Mouse (Mus musculus) G1E-ER4 (cell line): ENCODE data around the gene Atrnl1. TPM values are rescaled to one million over a fixed set of nuclear protein-coding genes. Genes with fewer than 3 reads are reported as not detected.

ENCODE experiments used
- GATA1 ChIP-seq: IDR thresholded peaks from one replicate; pipeline ENCODE4 v1.8.0; 2012; ENCODE audit warnings: low read length, inconsistent platforms
- polyA plus RNA-seq: library from polyadenylated mRNA; stranded (reverse); fragments of >175 nt; gene quantifications from 2 replicates; pipeline ENCODE4 v1.2.3, GENCODE M21; 2012

The Atrnl1 gene
- polyA plus RNA-seq, 1 experiment, result 0.65 TPM

DNA sequence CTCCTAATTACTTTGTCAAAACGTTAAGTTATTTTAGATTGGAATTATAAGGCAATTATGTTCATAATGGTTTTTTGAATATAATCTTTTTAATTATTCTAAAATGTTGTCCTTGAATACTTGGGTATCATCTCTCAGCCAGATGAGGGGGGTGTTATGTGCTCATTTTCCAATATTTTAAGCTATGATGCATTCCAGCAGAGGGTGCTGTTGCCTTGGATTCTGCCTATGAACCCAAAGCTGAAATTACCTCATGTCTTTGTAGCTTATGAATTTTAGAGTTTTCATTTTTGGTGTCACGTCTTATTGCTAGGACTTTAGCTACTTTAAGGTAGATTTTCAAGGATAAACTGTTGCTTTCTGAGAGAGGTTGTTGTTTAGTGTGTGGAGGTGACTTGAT is 44.2 kb downstream of the Atrnl1 start:
- no peak for TF ChIP-seq GATA1

DNA sequence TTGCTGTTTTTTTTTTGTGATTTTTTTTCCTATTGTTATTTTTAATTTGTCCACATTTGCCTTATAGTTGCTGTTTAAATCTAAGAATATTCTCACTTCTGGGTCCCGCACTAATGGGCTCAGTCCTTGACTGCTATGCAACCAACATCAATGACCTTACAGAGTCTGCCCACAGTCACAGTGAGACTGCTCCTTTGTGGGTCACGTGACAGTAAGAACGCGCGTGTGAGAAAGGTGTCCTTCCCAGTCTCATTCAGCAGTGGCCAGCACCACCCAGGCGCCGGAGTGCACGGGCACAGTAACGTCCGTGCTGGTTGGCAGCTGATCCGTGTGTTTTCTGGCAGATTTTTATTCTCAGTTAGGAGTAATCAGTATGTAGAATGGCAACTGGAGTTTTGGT is 44.7 kb downstream of the Atrnl1 start:
- no peak for TF ChIP-seq GATA1

DNA sequence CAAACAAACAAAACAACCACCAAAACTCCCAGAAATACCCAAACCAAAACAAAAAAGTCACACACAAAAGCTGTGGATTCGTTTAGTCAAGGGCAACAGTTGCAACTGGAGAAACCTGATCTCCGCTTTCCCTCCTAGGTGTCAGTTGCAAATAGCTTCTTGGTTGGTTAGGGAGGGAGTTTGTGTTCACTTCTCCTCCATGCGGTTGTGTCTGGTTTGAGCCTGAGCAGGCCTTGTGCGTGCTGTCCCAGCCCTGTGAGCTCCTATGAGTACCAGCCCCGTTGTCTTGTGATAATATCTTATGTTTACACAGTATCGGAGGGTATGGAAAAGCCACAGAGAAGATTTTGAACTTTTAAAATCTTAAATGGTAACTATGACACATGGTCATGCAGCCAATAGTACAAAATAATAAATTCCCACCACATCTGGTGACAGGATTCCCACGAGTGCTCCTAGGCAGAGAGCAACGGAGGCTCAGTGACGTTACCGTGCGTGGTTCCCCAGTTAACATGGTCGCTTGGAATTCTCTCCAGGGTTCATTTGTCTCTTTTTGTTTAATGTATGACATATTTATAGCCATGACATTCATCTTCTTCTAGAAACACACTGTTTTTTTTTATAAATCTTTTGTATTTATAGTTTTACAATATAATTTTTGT is 46.7 kb downstream of the Atrnl1 start:
- TF ChIP-seq GATA1, result no peak

DNA sequence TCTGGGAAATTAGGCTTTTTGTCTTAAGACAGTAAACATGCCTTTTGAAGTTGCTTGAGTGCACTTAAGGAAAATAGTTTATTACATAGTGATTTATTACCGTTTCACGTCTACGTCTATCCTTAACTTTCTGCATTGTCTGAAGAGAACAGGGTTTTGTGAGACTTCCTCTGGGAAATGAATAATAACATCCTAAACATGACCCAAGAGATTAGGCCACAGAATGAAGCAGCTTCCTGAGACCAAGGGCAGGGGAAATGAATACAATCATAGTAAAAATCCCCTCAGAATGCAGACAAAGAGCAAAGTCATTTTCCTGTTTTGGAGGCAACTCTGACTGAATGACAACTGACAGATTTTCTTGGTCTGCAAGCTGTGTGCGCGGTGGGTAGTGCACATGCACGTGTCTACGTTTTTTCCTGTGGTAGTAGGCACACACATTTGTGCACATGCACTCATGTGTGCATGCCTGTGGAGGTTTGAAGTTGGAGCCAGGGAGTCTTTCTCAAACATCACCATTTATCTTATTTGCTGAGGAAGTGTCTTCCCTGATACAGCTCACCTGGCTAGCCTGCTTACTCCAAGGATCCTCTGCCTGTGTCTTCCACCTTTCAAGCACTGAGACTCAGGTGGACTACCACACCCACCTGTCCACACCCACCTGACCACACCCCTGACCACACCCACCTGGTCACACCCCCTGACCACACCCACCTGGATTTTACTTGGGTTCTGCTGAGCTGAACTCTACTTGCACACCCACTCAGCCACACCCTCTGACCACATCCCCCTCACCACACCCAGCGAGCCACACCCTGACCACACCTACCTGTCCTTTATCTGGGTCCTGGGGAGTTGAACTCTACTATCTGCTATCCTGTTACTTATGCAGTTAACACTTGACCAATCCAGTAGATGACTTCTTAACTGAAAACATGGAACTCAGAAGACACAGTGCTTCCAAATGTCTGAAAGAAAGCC is 47.6 kb downstream of the Atrnl1 start:
- TF ChIP-seq GATA1, result no peak

DNA sequence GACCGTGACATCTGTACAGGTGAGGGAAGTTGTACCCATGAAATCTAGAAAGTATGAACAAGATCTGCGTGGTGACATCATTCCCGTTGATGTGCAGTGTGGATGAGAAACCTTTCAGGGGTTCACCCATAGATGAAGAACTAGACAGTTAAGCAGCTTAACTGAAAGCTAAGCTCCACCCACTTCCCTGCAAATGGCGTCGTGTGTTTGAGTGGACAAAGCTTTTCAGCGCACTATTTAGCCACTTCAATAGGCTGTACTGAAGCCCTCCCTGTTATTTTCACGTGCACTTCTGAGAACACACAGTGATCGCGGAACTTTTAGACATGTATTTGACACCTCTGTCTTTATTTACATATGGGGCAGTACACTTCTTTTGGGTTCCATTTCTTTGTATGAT is 56.2 kb downstream of the Atrnl1 start:
- no peak for TF ChIP-seq GATA1

DNA sequence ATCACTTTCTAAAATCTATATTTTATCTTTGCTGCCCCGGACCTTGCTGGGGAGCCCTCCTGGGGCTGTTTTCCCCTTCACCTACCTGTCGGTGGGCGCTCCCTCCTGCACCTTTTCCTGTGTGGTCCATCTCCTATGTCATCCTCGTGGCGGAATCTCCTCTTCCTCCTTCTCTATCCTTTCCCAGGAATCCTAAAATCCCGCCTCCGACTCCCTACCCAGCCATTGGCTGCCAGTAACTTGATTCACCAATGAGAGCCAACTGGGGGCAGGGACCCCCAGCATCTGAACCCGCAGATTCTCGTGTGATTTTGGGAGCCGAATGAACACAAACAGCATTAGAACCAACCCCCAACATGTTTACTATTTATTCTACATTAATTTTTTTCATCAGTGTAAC is 57.1 kb downstream of the Atrnl1 start:
- TF ChIP-seq GATA1, result no peak

DNA sequence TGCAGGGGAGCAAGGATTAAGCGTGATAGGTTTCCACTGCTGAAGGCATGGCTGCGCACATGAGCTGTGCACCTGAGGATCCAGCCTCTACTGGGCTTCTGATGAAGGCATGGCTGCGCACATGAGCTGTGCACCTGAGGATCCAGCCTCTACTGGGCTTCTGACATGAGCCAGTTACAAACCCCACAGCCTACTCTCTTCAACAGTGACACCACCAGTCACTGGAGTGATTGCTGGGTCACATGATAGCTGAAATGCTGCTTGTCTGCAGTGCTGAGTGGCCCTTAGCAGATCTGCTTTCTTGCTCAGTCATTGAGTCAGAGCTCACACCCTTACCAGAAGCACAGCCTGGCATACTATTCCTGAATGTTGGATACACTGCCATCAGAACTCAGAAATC is 68.6 kb downstream of the Atrnl1 start:
- no peak for TF ChIP-seq GATA1

DNA sequence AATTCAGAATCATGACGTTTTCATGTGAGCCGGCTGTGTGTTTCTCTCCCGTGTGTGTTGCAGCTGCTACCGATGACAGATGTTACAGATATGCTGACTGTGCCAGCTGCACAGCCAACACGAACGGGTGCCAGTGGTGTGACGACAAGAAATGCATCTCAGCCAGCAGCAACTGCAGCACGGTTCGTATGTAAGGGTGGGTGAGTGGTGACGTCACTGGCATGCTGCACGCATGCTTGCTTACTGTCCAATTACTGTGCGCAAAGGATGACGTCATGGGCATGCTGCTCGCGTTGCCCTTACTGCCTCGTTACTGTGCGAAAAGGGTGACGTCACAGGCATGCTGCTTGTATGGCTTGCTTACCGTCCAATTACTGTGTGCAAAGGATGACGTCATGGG is 75.8 kb downstream of the Atrnl1 start:
- TF ChIP-seq GATA1, result no peak

DNA sequence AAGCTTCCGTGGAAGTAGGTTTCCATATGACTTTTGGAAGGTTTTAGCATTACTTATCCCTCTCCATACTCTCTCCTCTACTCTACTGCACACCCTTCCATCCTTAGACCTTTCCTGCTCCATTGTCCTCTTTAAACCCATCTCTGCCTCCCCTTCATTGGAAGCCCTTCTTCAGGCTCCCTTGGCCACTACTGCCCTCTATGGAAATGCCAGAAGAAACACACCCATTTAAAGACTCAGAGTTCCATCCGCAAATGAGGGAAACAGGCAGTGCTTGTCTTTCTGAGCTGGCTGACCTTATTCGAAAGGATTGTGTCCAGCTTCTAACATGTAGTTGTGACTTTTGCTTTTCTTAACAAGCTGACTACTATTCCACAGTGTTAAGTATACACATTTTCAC is 81.7 kb downstream of the Atrnl1 start:
- no peak for TF ChIP-seq GATA1

DNA sequence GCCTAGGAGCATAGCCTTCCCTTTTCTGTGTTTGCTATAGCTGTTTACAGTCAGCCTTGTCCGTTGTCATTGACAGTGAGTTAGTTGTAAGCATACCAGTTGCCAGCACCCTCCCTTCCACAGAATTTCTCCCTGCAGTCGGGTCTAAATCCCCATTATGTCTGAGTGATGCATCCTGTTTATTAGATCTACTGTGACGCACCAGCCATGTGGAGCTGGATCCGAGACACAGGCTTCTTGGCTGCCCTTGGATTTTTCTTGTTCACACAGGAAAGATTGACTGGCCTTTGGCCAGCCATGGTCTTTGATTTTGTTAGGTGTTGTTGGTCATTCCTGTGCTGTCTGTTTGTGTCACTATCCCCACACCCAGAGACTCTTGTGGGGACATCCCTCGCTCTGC is 102.3 kb downstream of the Atrnl1 start:
- TF ChIP-seq GATA1, result no peak

DNA sequence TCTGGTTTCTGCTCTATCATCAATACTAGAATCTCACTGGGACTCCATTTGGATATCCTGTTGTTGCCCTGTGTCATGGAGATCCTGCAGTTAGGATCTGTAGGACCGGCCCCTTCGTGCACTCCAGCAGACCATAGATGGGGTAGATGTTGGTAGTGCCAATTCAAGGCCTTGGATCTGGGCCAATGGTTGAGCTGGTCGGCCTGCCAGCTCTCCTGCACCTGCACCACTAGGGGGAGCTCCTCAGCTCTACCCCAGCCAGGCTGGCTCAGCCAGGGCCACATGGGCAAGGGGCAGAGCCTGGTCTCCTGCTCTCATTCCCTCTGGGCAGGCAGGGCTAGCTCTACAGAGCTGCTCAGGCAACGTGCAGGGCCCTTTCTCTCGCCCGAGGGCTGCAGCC is 114.1 kb downstream of the Atrnl1 start:
- TF ChIP-seq GATA1, result no peak

DNA sequence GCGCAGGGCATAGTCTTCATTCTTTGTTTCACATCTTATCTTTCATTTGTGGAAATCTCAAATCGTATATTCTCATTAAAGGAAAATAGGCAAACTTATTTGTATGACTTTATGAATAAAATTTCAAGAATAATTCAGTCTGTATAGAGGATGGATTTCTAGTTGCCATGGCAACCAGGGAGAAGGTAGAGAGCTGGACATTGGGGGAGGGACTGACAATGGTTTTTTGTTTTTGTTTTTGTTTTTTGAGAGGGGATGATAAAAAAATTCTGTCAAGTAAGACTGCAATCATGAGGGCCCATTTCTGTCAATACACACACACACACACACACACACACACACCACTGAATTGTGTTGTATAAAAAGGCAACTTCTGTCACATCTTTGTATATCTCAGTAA is 114.5 kb downstream of the Atrnl1 start:
- no peak for TF ChIP-seq GATA1

DNA sequence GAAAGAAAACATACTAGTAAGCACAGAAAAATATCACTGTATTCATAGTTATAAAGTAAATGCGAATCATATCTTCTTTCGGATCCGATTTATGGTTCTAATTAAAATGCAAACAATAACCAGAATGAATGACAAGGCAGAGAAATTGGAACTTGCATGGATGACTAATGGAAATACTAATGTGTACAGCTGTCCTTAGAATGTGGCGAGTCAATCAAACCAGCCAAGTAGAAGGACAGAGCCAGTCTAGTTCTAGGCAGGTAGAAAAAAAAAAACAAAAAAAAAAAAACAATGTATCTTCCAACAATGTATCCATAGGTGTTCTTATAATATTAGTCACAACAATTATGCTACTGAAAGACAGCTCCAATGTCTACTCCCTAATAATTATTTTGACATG is 116.2 kb downstream of the Atrnl1 start:
- no peak for TF ChIP-seq GATA1

DNA sequence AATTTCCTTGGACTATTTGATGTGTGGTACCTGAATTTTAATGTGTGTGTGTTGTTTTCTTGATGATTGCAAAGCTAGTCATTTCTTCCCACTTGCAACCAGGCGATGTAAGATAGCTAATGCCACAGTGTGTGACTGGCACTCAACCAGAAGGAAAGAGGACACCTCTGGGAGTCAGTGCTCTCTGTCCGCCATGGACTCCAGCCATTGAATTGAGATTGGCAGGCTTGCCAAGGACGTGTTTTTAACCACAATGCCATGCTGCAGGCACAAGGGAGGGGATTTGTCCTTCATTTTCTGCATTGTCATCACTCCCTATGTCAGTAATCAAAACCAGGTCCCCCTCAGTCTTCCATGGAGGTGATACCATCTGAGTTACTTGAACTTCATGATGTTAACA is 126.6 kb downstream of the Atrnl1 start:
- TF ChIP-seq GATA1, result no peak

DNA sequence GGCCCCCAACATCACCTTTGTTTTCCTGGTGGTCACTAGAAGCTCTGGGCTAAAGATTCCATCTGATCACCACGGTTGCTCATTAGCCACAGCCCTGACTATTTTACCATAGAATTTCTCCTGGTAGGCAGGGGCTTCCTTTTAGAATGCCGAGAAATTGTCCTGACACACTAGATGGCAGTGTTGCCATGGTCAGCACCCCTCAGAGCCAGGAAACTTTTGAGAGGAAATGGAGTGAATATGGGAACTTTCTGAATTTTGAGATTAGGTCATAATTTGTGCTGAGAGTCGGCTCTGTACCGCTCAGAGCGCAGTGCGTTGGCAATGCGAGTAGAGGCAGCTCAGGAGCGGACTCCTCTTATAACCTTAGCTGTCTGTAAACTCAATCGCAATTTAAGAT is 134.7 kb downstream of the Atrnl1 start:
- no peak for TF ChIP-seq GATA1

DNA sequence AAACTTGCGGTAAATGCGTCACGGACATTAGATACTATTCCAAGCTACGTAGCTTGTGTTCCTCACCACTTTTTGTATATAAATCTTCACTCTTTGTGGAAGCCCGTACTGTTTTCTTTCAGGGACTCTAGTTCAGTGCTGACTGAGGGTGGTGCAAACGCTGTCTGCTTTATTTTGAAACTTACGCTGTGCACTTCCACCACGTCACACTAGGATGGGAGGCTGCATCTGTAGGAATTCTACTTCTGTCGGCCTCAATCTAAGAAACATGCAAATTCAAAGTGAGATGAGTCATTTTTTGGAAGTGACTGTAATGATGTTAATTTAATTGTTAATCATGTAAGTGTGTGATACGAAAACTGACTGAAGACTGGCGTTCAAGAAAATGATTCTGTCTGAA is 135.7 kb downstream of the Atrnl1 start:
- TF ChIP-seq GATA1, result no peak

DNA sequence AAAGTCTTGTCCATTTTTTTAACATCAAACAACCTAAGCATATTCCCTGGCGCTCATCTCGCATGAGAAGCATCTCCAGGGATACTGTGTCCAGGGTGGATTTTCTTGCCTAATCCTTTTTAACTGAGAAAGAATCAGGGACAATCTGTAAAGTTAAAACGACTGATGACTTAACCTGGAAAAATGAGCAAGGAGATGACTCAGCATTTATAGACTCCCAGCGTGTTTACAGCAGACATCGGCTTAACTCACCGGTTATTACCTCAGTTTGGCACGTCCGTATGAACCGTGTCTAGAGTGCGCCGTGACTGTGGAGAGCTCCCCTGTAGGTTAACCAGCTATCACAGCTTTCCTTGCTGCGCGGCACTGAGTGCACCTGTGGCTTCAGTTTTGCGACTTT is 141.4 kb downstream of the Atrnl1 start:
- no peak for TF ChIP-seq GATA1
